Comparison of ENCODE assay signal across 8 mouse cellular contexts in genomic region chr7:34265876-34266346, GRCm38 (mm10). TPM values are rescaled to one million over a fixed set of nuclear protein-coding genes. Genes with fewer than 3 reads are reported as not detected.
A peak's percentile ranks its signal among the peaks of the same experiment; 100 is the strongest.
DNase-seq lines count a peak whose midpoint lies in the region; ATAC-seq and TF ChIP-seq lines count a peak whose summit lies in the region.

No protein-coding gene starts in this region.

- H3K27ac ChIP-seq in midbrain, postnatal 0 days (ENCODE audit: low read depth, low read length): no peak overlapping the region
- no peak overlapping the region for H3K27ac ChIP-seq in midbrain, embryonic 16.5 days (ENCODE audit: low read length)
- H3K27ac ChIP-seq in kidney, adult 2 months (ENCODE audit: insufficient read depth, low read depth, low read length): no peak overlapping the region

- H3K36me3 ChIP-seq in midbrain, postnatal 0 days (ENCODE audit: insufficient read depth, low read length): peaks cover 5% of the 10 kb centered on the region; the same call in 1 of the 2 replicates
- peaks cover 7% of the 10 kb centered on the region; the same call in 1 of the 2 replicates for H3K36me3 ChIP-seq in midbrain, embryonic 16.5 days (ENCODE audit: control insufficient read depth, insufficient read depth, low read length)
- H3K36me3 ChIP-seq in kidney, adult 2 months (ENCODE audit: control insufficient read depth, insufficient read depth, low read length): no peaks in the 10 kb centered on the region; the same call in none of the 2 replicates

- peak; percentile 70 for TF ChIP-seq CTCF in midbrain, postnatal 0 days (IDR thresholded peaks at IDR 0.05)
- TF ChIP-seq CTCF in kidney, adult 2 months (conservative IDR thresholded peaks at IDR 0.05; ENCODE audit: insufficient read depth, insufficient read length, low read depth, low read length): peak; percentile 84

- no peak overlapping the region for H3K4me3 ChIP-seq in midbrain, postnatal 0 days (ENCODE audit: low read depth, low read length)
- H3K4me3 ChIP-seq in midbrain, embryonic 16.5 days (ENCODE audit: low read depth, low read length): no peak overlapping the region
- no peak overlapping the region for H3K4me3 ChIP-seq in kidney, adult 2 months (ENCODE audit: insufficient read depth, low read depth, low read length)

- ATAC-seq in midbrain, postnatal 0 days (ENCODE audit: low FRiP score): no peak
- no peak for ATAC-seq in midbrain, embryonic 16.5 days

- WGBS in midbrain, postnatal 0 days: 52% methylated on average over 5 of the region's 5 CpGs
- WGBS in midbrain, embryonic 16.5 days: 64% methylated on average over 5 of the region's 5 CpGs
- WGBS in kidney, adult 2 months: 25% methylated on average over 5 of the region's 5 CpGs

- no peak overlapping the region for H3K4me2 ChIP-seq in midbrain, postnatal 0 days (ENCODE audit: low read depth, low read length, poor library complexity, severe bottlenecking)
- H3K4me2 ChIP-seq in midbrain, embryonic 16.5 days (ENCODE audit: low read length): no peak overlapping the region

- no peak overlapping the region for H3K9ac ChIP-seq in midbrain, postnatal 0 days (replicated peaks; ENCODE audit: low read length, poor library complexity, severe bottlenecking)
- no peak overlapping the region for H3K9ac ChIP-seq in midbrain, embryonic 16.5 days (ENCODE audit: low read depth, low read length)

- intact Hi-C loops in gastrocnemius, postnatal 14 days (cut with DNase I; ENCODE audit: low total_unique reads): loop anchor here (5.0 kb wide), 1 partner anchor 46 kb away; the partner anchor contains the start of gene 4931406P16Rik

- no peaks in the 10 kb centered on the region for H3K4me1 ChIP-seq in midbrain, postnatal 0 days (ENCODE audit: insufficient read depth, low read length)
- H3K4me1 ChIP-seq in midbrain, embryonic 16.5 days (ENCODE audit: control insufficient read depth, insufficient read depth, low read length): peaks cover 2% of the 10 kb centered on the region; the same call in 1 of the 2 replicates
- peaks cover 13% of the 10 kb centered on the region for H3K4me1 ChIP-seq in kidney, adult 2 months (ENCODE audit: control insufficient read depth, insufficient read depth, low read length)

- peak; percentile 61 for DNase-seq in midbrain, postnatal 0 days (ENCODE audit: low spot score)
- peak; percentile 76 for DNase-seq in cerebellum, adult 8-10 months
- DNase-seq in gastrocnemius, postnatal 14 days: peak; percentile 65
- DNase-seq in kidney, adult 2 months: peak; percentile 87
- DNase-seq in liver: peak; percentile 36
- peak; percentile 35 for DNase-seq in ovary, adult 18-20 months (ENCODE audit: low spot score)
- peak; percentile 59 for DNase-seq in thymus, postnatal 14 days

- TF ChIP-seq POLR2A in kidney, adult 2 months (IDR thresholded peaks at IDR 0.05; ENCODE audit: low read depth, low read length): no peak

- no peaks in the 10 kb centered on the region for H3K27me3 ChIP-seq in midbrain, postnatal 0 days (ENCODE audit: insufficient read depth, low read length)
- H3K27me3 ChIP-seq in midbrain, embryonic 16.5 days (ENCODE audit: control insufficient read depth, insufficient read depth, low read depth, low read length): no peaks in the 10 kb centered on the region
- no peaks in the 10 kb centered on the region for H3K27me3 ChIP-seq in kidney, adult 2 months (replicated peaks; ENCODE audit: control insufficient read depth, insufficient read depth, low read length)

- no peaks in the 10 kb centered on the region for H3K9me3 ChIP-seq in midbrain, postnatal 0 days (ENCODE audit: low read length)
- H3K9me3 ChIP-seq in midbrain, embryonic 16.5 days (replicated peaks; ENCODE audit: control insufficient read depth, low read length, poor library complexity, severe bottlenecking): no peaks in the 10 kb centered on the region

RNA-seq across cellular contexts. Expression of gene Gm6096, which starts 15.1 kb away (rescaled TPM):
- total RNA-seq in midbrain, postnatal 0 days (2014; rRNA removed): not detected in 2 replicates
- polyA plus RNA-seq in midbrain, postnatal 0 days (2015; fragmentation: Nextera tagmentation; extraction: Ambion mirVana): not detected in 2 replicates
- not detected in 2 replicates for polyA plus RNA-seq in midbrain, embryonic 16.5 days (2015; fragmentation: Nextera tagmentation; extraction: Ambion mirVana)
- total RNA-seq in gastrocnemius, postnatal 14 days (2021): not detected
- not detected in 2 replicates for polyA plus RNA-seq in kidney, adult 2 months (2012; rRNA removed)

RNA-seq across cellular contexts. Expression of gene Gpi1, which starts 35.8 kb away (rescaled TPM):
- 300 and 325 TPM in 2 replicates for total RNA-seq in midbrain, postnatal 0 days (2014; rRNA removed)
- polyA plus RNA-seq in midbrain, postnatal 0 days (2015; fragmentation: Nextera tagmentation; extraction: Ambion mirVana): 357 and 374 TPM in 2 replicates
- polyA plus RNA-seq in midbrain, embryonic 16.5 days (2015; fragmentation: Nextera tagmentation; extraction: Ambion mirVana): 272 and 297 TPM in 2 replicates
- total RNA-seq in gastrocnemius, postnatal 14 days (2021): 1,000 to 10,000 TPM; 1,010 to 1,102 TPM
- 413 and 444 TPM in 2 replicates for polyA plus RNA-seq in kidney, adult 2 months (2012; rRNA removed)

RNA-seq across cellular contexts. Expression of gene 4931406P16Rik, which starts 47.4 kb away (rescaled TPM):
- 76.2 and 78.3 TPM in 2 replicates for total RNA-seq in midbrain, postnatal 0 days (2014; rRNA removed)
- 26.4 and 33.6 TPM in 2 replicates for polyA plus RNA-seq in midbrain, postnatal 0 days (2015; fragmentation: Nextera tagmentation; extraction: Ambion mirVana)
- 34.0 and 37.8 TPM in 2 replicates for polyA plus RNA-seq in midbrain, embryonic 16.5 days (2015; fragmentation: Nextera tagmentation; extraction: Ambion mirVana)
- total RNA-seq in gastrocnemius, postnatal 14 days (2021): 10 to 100 TPM; 41.8 to 48.2 TPM
- polyA plus RNA-seq in kidney, adult 2 months (2012; rRNA removed): 24.6 and 27.0 TPM in 2 replicates

Comparison
In these comparisons a context has a peak if more than half of its experiments do, and no peak if none do; other contexts are left out.
1. DNase-seq: peak in every context shown above with its lines; median percentile 87 in kidney, adult 2 months; 76 in cerebellum, adult 8-10 months; 65 in gastrocnemius, postnatal 14 days; 61 in midbrain, postnatal 0 days; 59 in thymus, postnatal 14 days; 36 in liver; 35 in ovary, adult 18-20 months.